In the genomic region with DNA sequence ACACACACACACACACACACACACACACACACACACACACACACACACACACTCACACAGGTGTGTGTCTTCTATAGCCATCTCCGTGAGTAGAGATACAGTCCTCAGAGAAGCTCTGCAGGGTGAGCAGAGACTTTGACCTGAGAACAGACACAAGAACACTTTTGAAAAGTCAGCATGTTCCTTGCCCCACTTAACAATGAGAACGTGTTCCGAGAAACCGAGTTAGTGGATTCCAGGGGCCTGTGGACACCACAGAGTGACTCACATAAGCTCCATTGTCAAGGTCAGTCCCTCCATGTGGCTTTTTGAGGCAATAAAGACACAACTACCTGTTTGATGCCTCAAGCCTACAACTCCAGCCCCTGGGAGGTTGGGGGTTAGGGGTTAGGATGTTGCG, we compare ENCODE assay signal across 37 mouse cellular contexts. TPM values are rescaled to one million over a fixed set of nuclear protein-coding genes. Genes with fewer than 3 reads are reported as not detected.
DNase-seq lines count a peak whose midpoint lies in the region; ATAC-seq and TF ChIP-seq lines count a peak whose summit lies in the region.
"Had no signal": no experiment of that assay in that cellular context is flagged by ENCODE, and none has a peak within 500 bp of the region (broad histone marks: within the 10 kb centered on the region; RNA-seq: fewer than 3 reads in every experiment).

No protein-coding gene starts in this region.

- no peak for ATAC-seq in kidney, embryonic 16.5 days (ENCODE audit: low FRiP score, low TSS enrichment)
- ATAC-seq in intestine, postnatal 0 days, result peak; percentile 68
- no peak for ATAC-seq in granulocyte monocyte progenitor cell, adult 5-6 weeks (replicated peaks; ENCODE audit: poor library complexity, severe bottlenecking)
- ATAC-seq: CD4-positive, CD25-positive, alpha-beta regulatory T cell, adult 4 months; forebrain, embryonic 16.5 days; liver, embryonic 12.5 days; liver, postnatal 0 days; midbrain, embryonic 16.5 days had no signal

- DNase-seq in kidney, adult 11 months, result peak; percentile 14
- peak; percentile 85 for DNase-seq in 416B (ENCODE audit: low read depth)
- peak; percentile 26 for DNase-seq in adrenal gland, postnatal 10 days
- no peak for DNase-seq in left cerebral cortex, postnatal 4 days
- no peak for DNase-seq in cerebellum, postnatal 36 days
- DNase-seq: cerebellum, adult 9-10 months; embryo, embryonic 11 days; gastrocnemius, adult 2 months; gastrocnemius, postnatal 36 days; heart, adult 2 months; heart, postnatal 4 days; liver, postnatal 0 days; lung, postnatal 36 days; right cerebral cortex, postnatal 25 days; thymus, postnatal 14 days had no signal

- intact Hi-C loops in left cerebral cortex, postnatal 4 days (cut with DNase I), result no loop called here

- H3K4me1 ChIP-seq in kidney, embryonic 16.5 days (ENCODE audit: insufficient read depth, low read length), result no peaks in the 10 kb centered on the region
- H3K4me1 ChIP-seq in intestine, postnatal 0 days (replicated peaks; ENCODE audit: control insufficient read depth, insufficient read depth, low read length), result peaks cover 5% of the 10 kb centered on the region; the same call in 1 of the 2 replicates
- H3K4me1 ChIP-seq: embryonic facial prominence, embryonic 12.5 days; liver, embryonic 12.5 days had no signal

- no peak overlapping the region for H3K27ac ChIP-seq in kidney, embryonic 16.5 days (ENCODE audit: low read length)
- no peak overlapping the region; the same call in 1 of the 2 replicates for H3K27ac ChIP-seq in intestine, postnatal 0 days (ENCODE audit: low read depth, low read length)
- H3K27ac ChIP-seq: embryonic facial prominence, embryonic 12.5 days; gastrocnemius, adult 2 months; heart, adult 2 months; hindbrain, embryonic 13.5 days; left cerebral cortex, adult 2 months; liver, embryonic 12.5 days had no signal

- TF ChIP-seq CTCF in intestine, postnatal 0 days (IDR thresholded peaks at IDR 0.05; ENCODE audit: low read depth), result no peak

- H3K27me3 ChIP-seq in kidney, embryonic 16.5 days (ENCODE audit: insufficient read depth, low read length), result no peaks in the 10 kb centered on the region
- H3K27me3 ChIP-seq in intestine, postnatal 0 days (replicated peaks; ENCODE audit: control insufficient read depth, insufficient read depth, low read length), result no peaks in the 10 kb centered on the region
- H3K27me3 ChIP-seq: embryonic facial prominence, embryonic 12.5 days; heart, embryonic 12.5 days; hindbrain, embryonic 13.5 days; liver, embryonic 12.5 days had no signal

- no peaks in the 10 kb centered on the region for H3K9me3 ChIP-seq in kidney, embryonic 16.5 days (ENCODE audit: low read length)
- no peaks in the 10 kb centered on the region for H3K9me3 ChIP-seq in intestine, postnatal 0 days (ENCODE audit: control insufficient read depth)
- H3K9me3 ChIP-seq: embryonic facial prominence, embryonic 12.5 days; heart, embryonic 12.5 days; hindbrain, embryonic 13.5 days; liver, embryonic 12.5 days had no signal

- H3K4me2 ChIP-seq in kidney, embryonic 16.5 days (replicated peaks; ENCODE audit: low read depth, low read length), result no peak overlapping the region
- H3K4me2 ChIP-seq in intestine, postnatal 0 days (replicated peaks; ENCODE audit: low read depth), result no peak overlapping the region
- H3K4me2 ChIP-seq: embryonic facial prominence, embryonic 12.5 days; heart, embryonic 12.5 days; hindbrain, embryonic 13.5 days; liver, embryonic 12.5 days; midbrain, embryonic 11.5 days had no signal

- 79% methylated on average over 5 of the region's 5 CpGs for WGBS in kidney, embryonic 16.5 days
- WGBS in intestine, postnatal 0 days, result 42% methylated on average over 5 of the region's 5 CpGs

- no peak overlapping the region for H3K4me3 ChIP-seq in kidney, embryonic 16.5 days (ENCODE audit: low read length)
- H3K4me3 ChIP-seq in intestine, postnatal 0 days (ENCODE audit: low read depth, low read length), result no peak overlapping the region
- H3K4me3 ChIP-seq: embryonic facial prominence, embryonic 12.5 days; gastrocnemius, adult 2 months; heart, adult 2 months; heart, embryonic 12.5 days; hindbrain, embryonic 13.5 days; left cerebral cortex, adult 2 months; liver, embryonic 12.5 days had no signal

- no peaks in the 10 kb centered on the region for H3K36me3 ChIP-seq in kidney, embryonic 16.5 days (ENCODE audit: insufficient read depth, low read length)
- no peaks in the 10 kb centered on the region for H3K36me3 ChIP-seq in intestine, postnatal 0 days (ENCODE audit: control insufficient read depth, insufficient read depth)
- H3K36me3 ChIP-seq: embryonic facial prominence, embryonic 12.5 days; heart, embryonic 12.5 days; hindbrain, embryonic 13.5 days; liver, embryonic 12.5 days had no signal

- no peak overlapping the region for H3K9ac ChIP-seq in kidney, embryonic 16.5 days (replicated peaks; ENCODE audit: low read length)
- H3K9ac ChIP-seq in intestine, postnatal 0 days (ENCODE audit: low read depth, low read length), result no peak overlapping the region
- H3K9ac ChIP-seq: embryonic facial prominence, embryonic 12.5 days; heart, embryonic 12.5 days; hindbrain, embryonic 13.5 days; liver, embryonic 12.5 days; liver, postnatal 0 days had no signal

RNA-seq across cellular contexts. Expression of gene Ffar3, which starts 8.6 kb away (rescaled TPM):
- polyA plus RNA-seq in kidney, embryonic 16.5 days (2015; fragmentation: Nextera tagmentation; extraction: Ambion mirVana), result 0.12 and 0.24 TPM in 2 replicates
- total RNA-seq in adrenal gland, postnatal 10 days (2021), result under 1 TPM; 0.27 to 0.88 TPM
- polyA plus RNA-seq in intestine, postnatal 0 days (2015; fragmentation: Nextera tagmentation; extraction: Ambion mirVana), result 0.21 and 0.47 TPM in 2 replicates
- not detected for total RNA-seq in left cerebral cortex, postnatal 4 days (2021)
- not detected in 2 replicates for total RNA-seq in granulocyte monocyte progenitor cell, adult 5-6 weeks (2014; fragmentation: Nextera tagmentation)
- total RNA-seq in granulocyte monocyte progenitor cell, adult 5-6 weeks (2017), result not detected in 2 replicates
- total RNA-seq: gastrocnemius, adult 2 months; gastrocnemius, postnatal 36 days; heart, adult 2 months; heart, postnatal 4 days; layer of hippocampus, adult 18-20 months; left cerebral cortex, adult 2 months; left cerebral cortex, postnatal 36 days; megakaryocyte, adult 5-6 weeks had no signal
- polyA plus RNA-seq: CD4-positive, CD25-positive, alpha-beta regulatory T cell, adult 4 months; forebrain, embryonic 16.5 days; heart, adult 2 months; heart, embryonic 12.5 days; heart, postnatal 0 days; limb, embryonic 14.5 days; liver, embryonic 12.5 days; liver, postnatal 0 days; lung, embryonic 16.5 days; midbrain, embryonic 11.5 days; midbrain, embryonic 16.5 days; neural tube, embryonic 11.5 days; urinary bladder, adult 2 months had no signal

RNA-seq across cellular contexts. Expression of gene Ffar1, which starts 14.0 kb away (rescaled TPM):
- polyA plus RNA-seq in kidney, embryonic 16.5 days (2015; fragmentation: Nextera tagmentation; extraction: Ambion mirVana), result not detected in 2 replicates
- total RNA-seq in adrenal gland, postnatal 10 days (2021), result under 1 TPM; 0.09 to 0.12 TPM
- polyA plus RNA-seq in intestine, postnatal 0 days (2015; fragmentation: Nextera tagmentation; extraction: Ambion mirVana), result 0.13 and 0.21 TPM in 2 replicates
- total RNA-seq in left cerebral cortex, postnatal 4 days (2021), result not detected
- not detected in 2 replicates for total RNA-seq in granulocyte monocyte progenitor cell, adult 5-6 weeks (2014; fragmentation: Nextera tagmentation)
- not detected in 2 replicates for total RNA-seq in granulocyte monocyte progenitor cell, adult 5-6 weeks (2017)
- total RNA-seq: gastrocnemius, adult 2 months; gastrocnemius, postnatal 36 days; heart, adult 2 months; heart, postnatal 4 days; layer of hippocampus, adult 18-20 months; layer of hippocampus, postnatal 14 days; left cerebral cortex, adult 2 months; left cerebral cortex, postnatal 36 days had no signal
- polyA plus RNA-seq: embryonic facial prominence, embryonic 12.5 days; forebrain, embryonic 16.5 days; heart, embryonic 12.5 days; heart, postnatal 0 days; hindbrain, embryonic 13.5 days; liver, embryonic 12.5 days; lung, embryonic 16.5 days; midbrain, embryonic 11.5 days; midbrain, embryonic 16.5 days; neural tube, embryonic 11.5 days; urinary bladder, adult 2 months had no signal

RNA-seq across cellular contexts. Expression of gene Ffar2, which starts 23.8 kb away (rescaled TPM):
- polyA plus RNA-seq in kidney, embryonic 16.5 days (2015; fragmentation: Nextera tagmentation; extraction: Ambion mirVana), result 0.28 and 0.30 TPM in 2 replicates
- total RNA-seq in adrenal gland, postnatal 10 days (2021), result 1 to 10 TPM in 1 of 2 experiments, under 1 TPM in 1; 0.94 to 1.7 TPM
- polyA plus RNA-seq in intestine, postnatal 0 days (2015; fragmentation: Nextera tagmentation; extraction: Ambion mirVana), result 12.5 and 12.6 TPM in 2 replicates
- not detected for total RNA-seq in left cerebral cortex, postnatal 4 days (2021)
- total RNA-seq in granulocyte monocyte progenitor cell, adult 5-6 weeks (2014; fragmentation: Nextera tagmentation), result 6.5 and 17.9 TPM in 2 replicates
- 23.4 and 26.4 TPM in 2 replicates for total RNA-seq in granulocyte monocyte progenitor cell, adult 5-6 weeks (2017)
- total RNA-seq: heart, adult 2 months; heart, postnatal 4 days; layer of hippocampus, adult 18-20 months; layer of hippocampus, postnatal 14 days; left cerebral cortex, adult 2 months; left cerebral cortex, postnatal 36 days had no signal
- polyA plus RNA-seq: embryonic facial prominence, embryonic 12.5 days; forebrain, embryonic 16.5 days; heart, embryonic 12.5 days; midbrain, embryonic 11.5 days; neural tube, embryonic 11.5 days had no signal

RNA-seq across cellular contexts. Expression of gene Cd22, which starts 32.8 kb away (rescaled TPM):
- polyA plus RNA-seq in kidney, embryonic 16.5 days (2015; fragmentation: Nextera tagmentation; extraction: Ambion mirVana), result 0.19 and 0.29 TPM in 2 replicates
- 1 to 10 TPM; 3.3 to 5.1 TPM for total RNA-seq in adrenal gland, postnatal 10 days (2021)
- polyA plus RNA-seq in intestine, postnatal 0 days (2015; fragmentation: Nextera tagmentation; extraction: Ambion mirVana), result 0.27 and 0.51 TPM in 2 replicates
- total RNA-seq in left cerebral cortex, postnatal 4 days (2021), result under 1 TPM; 0.44 to 0.48 TPM
- total RNA-seq in granulocyte monocyte progenitor cell, adult 5-6 weeks (2014; fragmentation: Nextera tagmentation), result not detected in 2 replicates
- total RNA-seq in granulocyte monocyte progenitor cell, adult 5-6 weeks (2017), result not detected in 2 replicates
- total RNA-seq: gastrocnemius, postnatal 36 days; layer of hippocampus, adult 18-20 months; layer of hippocampus, postnatal 14 days; left cerebral cortex, adult 2 months; left cerebral cortex, postnatal 36 days had no signal
- polyA plus RNA-seq: heart, embryonic 12.5 days; hindbrain, embryonic 13.5 days; midbrain, embryonic 11.5 days; midbrain, embryonic 16.5 days had no signal

RNA-seq across cellular contexts. Expression of gene Krtdap, which starts 59.7 kb away (rescaled TPM):
- 1.0 and 1.5 TPM in 2 replicates for polyA plus RNA-seq in kidney, embryonic 16.5 days (2015; fragmentation: Nextera tagmentation; extraction: Ambion mirVana)
- 1 to 10 TPM; 1.5 to 1.6 TPM for total RNA-seq in adrenal gland, postnatal 10 days (2021)
- 4.1 and 4.8 TPM in 2 replicates for polyA plus RNA-seq in intestine, postnatal 0 days (2015; fragmentation: Nextera tagmentation; extraction: Ambion mirVana)
- total RNA-seq in left cerebral cortex, postnatal 4 days (2021), result not detected
- total RNA-seq in granulocyte monocyte progenitor cell, adult 5-6 weeks (2014; fragmentation: Nextera tagmentation), result not detected in 2 replicates
- not detected in 2 replicates for total RNA-seq in granulocyte monocyte progenitor cell, adult 5-6 weeks (2017)
- total RNA-seq: gastrocnemius, postnatal 36 days; heart, adult 2 months; heart, postnatal 4 days; layer of hippocampus, adult 18-20 months; layer of hippocampus, postnatal 14 days; left cerebral cortex, adult 2 months; left cerebral cortex, postnatal 36 days; megakaryocyte, adult 5-6 weeks; neutrophil, adult 5-6 weeks had no signal
- polyA plus RNA-seq: CD4-positive, CD25-positive, alpha-beta regulatory T cell, adult 4 months; forebrain, embryonic 16.5 days; heart, adult 2 months; heart, embryonic 12.5 days; hindbrain, embryonic 13.5 days; liver, embryonic 12.5 days; liver, postnatal 0 days; midbrain, embryonic 11.5 days; midbrain, embryonic 16.5 days; neural tube, embryonic 11.5 days had no signal

Comparison
In these comparisons a context has a peak if more than half of its experiments do, and no peak if none do; other contexts are left out.
1. DNase-seq: peak in kidney, adult 11 months (single experiment), 416B (single experiment) and adrenal gland, postnatal 10 days (single experiment); none in left cerebral cortex, postnatal 4 days (single experiment) and cerebellum, postnatal 36 days (0 of 2).